Mouse (Mus musculus): Measurements from ENCODE around the gene Zfp648. TPM values are rescaled to one million over a fixed set of nuclear protein-coding genes. Genes with fewer than 3 reads are reported as not detected.

The Zfp648 gene
- total and polyA plus RNA-seq, 2 experiments from 2014 or later: not detected

- Histone ChIP-seq H3K9ac (replicated peaks; ENCODE audit: low read depth, low read length) (no peak overlapping the region), H3K4me3 (ENCODE audit: low read depth, low read length) (no peak overlapping the region), H3K4me2 (ENCODE audit: low read depth, low read length) (no peak overlapping the region), H3K9me3 (replicated peaks; ENCODE audit: control insufficient read depth, low read length) (no peaks in the 10 kb centered on the region), H3K27me3 (ENCODE audit: control insufficient read depth, insufficient read depth, low read length) (no peaks in the 10 kb centered on the region), H3K27ac (ENCODE audit: low read depth) (no peak overlapping the region), H3K4me1 (ENCODE audit: control insufficient read depth, insufficient read depth) (no peaks in the 10 kb centered on the region), H3K36me3 (replicated peaks; ENCODE audit: control insufficient read depth, insufficient read depth, low read length) (no peaks in the 10 kb centered on the region)
- DNase-seq (ENCODE audit: low spot score) (no peak), ATAC-seq (ENCODE audit: insufficient read depth, low read depth) (no peak)
- TF ChIP-seq EP300 (IDR thresholded peaks at IDR 0.05; ENCODE audit: low read depth) (no peak), CTCF (IDR thresholded peaks at IDR 0.05; ENCODE audit: low read depth) (no peak)
- 86% methylated on average over 3 of the region's 3 CpGs for WGBS
These were observed 19.6 kb downstream of the Zfp648 start for GRCm38 (mm10) chr1:154220566-154220965.

GRCm38 (mm10) chr1:154223807-154224207, 22.8 kb downstream of the Zfp648 start:
- H3K4me2 ChIP-seq (ENCODE audit: low read depth, low read length): no peak overlapping the region
- no peaks in the 10 kb centered on the region for H3K27me3 ChIP-seq (ENCODE audit: control insufficient read depth, insufficient read depth, low read length)
- no peaks in the 10 kb centered on the region for H3K9me3 ChIP-seq (replicated peaks; ENCODE audit: control insufficient read depth, low read length)
- H3K36me3 ChIP-seq (replicated peaks; ENCODE audit: control insufficient read depth, insufficient read depth, low read length): no peaks in the 10 kb centered on the region
- no peak overlapping the region for H3K4me3 ChIP-seq (ENCODE audit: low read depth, low read length)
- TF ChIP-seq CTCF (IDR thresholded peaks at IDR 0.05; ENCODE audit: low read depth) (no peak), EP300 (IDR thresholded peaks at IDR 0.05; ENCODE audit: low read depth) (no peak)
- H3K9ac ChIP-seq (replicated peaks; ENCODE audit: low read depth, low read length): no peak overlapping the region
- WGBS: 38% methylated on average over 1 of the region's 1 CpGs
- no peaks in the 10 kb centered on the region for H3K4me1 ChIP-seq (ENCODE audit: control insufficient read depth, insufficient read depth)
- H3K27ac ChIP-seq (ENCODE audit: low read depth): no peak overlapping the region
- ATAC-seq (ENCODE audit: insufficient read depth, low read depth): no peak
- no peak for DNase-seq (ENCODE audit: low spot score)

- 58% methylated on average over 4 of the region's 4 CpGs for WGBS
- Histone ChIP-seq H3K27ac (ENCODE audit: low read depth) (no peak overlapping the region), H3K9ac (replicated peaks; ENCODE audit: low read depth, low read length) (no peak overlapping the region), H3K4me3 (ENCODE audit: low read depth, low read length) (no peak overlapping the region), H3K4me2 (ENCODE audit: low read depth, low read length) (no peak overlapping the region), H3K9me3 (replicated peaks; ENCODE audit: control insufficient read depth, low read length) (no peaks in the 10 kb centered on the region), H3K4me1 (ENCODE audit: control insufficient read depth, insufficient read depth) (no peaks in the 10 kb centered on the region), H3K27me3 (ENCODE audit: control insufficient read depth, insufficient read depth, low read length) (no peaks in the 10 kb centered on the region), H3K36me3 (replicated peaks; ENCODE audit: control insufficient read depth, insufficient read depth, low read length) (no peaks in the 10 kb centered on the region)
- TF ChIP-seq CTCF (IDR thresholded peaks at IDR 0.05; ENCODE audit: low read depth) (no peak), EP300 (IDR thresholded peaks at IDR 0.05; ENCODE audit: low read depth) (no peak)
- DNase-seq (ENCODE audit: low spot score) (no peak), ATAC-seq (ENCODE audit: insufficient read depth, low read depth) (no peak)
These were observed 31.6 kb downstream of the Zfp648 start for GRCm38 (mm10) chr1:154232594-154232993.

GRCm38 (mm10) chr1:154233033-154233432, 32.0 kb downstream of the Zfp648 start:
- Histone ChIP-seq H3K4me2 (ENCODE audit: low read depth, low read length) (no peak overlapping the region), H3K27me3 (ENCODE audit: control insufficient read depth, insufficient read depth, low read length) (no peaks in the 10 kb centered on the region), H3K4me3 (ENCODE audit: low read depth, low read length) (no peak overlapping the region), H3K4me1 (ENCODE audit: control insufficient read depth, insufficient read depth) (no peaks in the 10 kb centered on the region), H3K9me3 (replicated peaks; ENCODE audit: control insufficient read depth, low read length) (no peaks in the 10 kb centered on the region), H3K9ac (replicated peaks; ENCODE audit: low read depth, low read length) (no peak overlapping the region), H3K27ac (ENCODE audit: low read depth) (no peak overlapping the region), H3K36me3 (replicated peaks; ENCODE audit: control insufficient read depth, insufficient read depth, low read length) (no peaks in the 10 kb centered on the region)
- no peak for ATAC-seq (ENCODE audit: insufficient read depth, low read depth)
- DNase-seq (ENCODE audit: low spot score): no peak
- 55% methylated on average over 6 of the region's 6 CpGs for WGBS
- no peak for TF ChIP-seq EP300 (IDR thresholded peaks at IDR 0.05; ENCODE audit: low read depth)
- TF ChIP-seq CTCF (IDR thresholded peaks at IDR 0.05; ENCODE audit: low read depth): no peak

- Histone ChIP-seq H3K36me3 (replicated peaks; ENCODE audit: control insufficient read depth, insufficient read depth, low read length) (no peaks in the 10 kb centered on the region), H3K27me3 (ENCODE audit: control insufficient read depth, insufficient read depth, low read length) (no peaks in the 10 kb centered on the region), H3K9me3 (replicated peaks; ENCODE audit: control insufficient read depth, low read length) (no peaks in the 10 kb centered on the region), H3K27ac (ENCODE audit: low read depth) (no peak overlapping the region), H3K4me1 (ENCODE audit: control insufficient read depth, insufficient read depth) (no peaks in the 10 kb centered on the region), H3K9ac (replicated peaks; ENCODE audit: low read depth, low read length) (no peak overlapping the region), H3K4me2 (ENCODE audit: low read depth, low read length) (no peak overlapping the region), H3K4me3 (ENCODE audit: low read depth, low read length) (no peak overlapping the region)
- no peak for DNase-seq (ENCODE audit: low spot score)
- 79% methylated on average over 9 of the region's 9 CpGs for WGBS
- no peak for TF ChIP-seq EP300 (IDR thresholded peaks at IDR 0.05; ENCODE audit: low read depth)
- TF ChIP-seq CTCF (IDR thresholded peaks at IDR 0.05; ENCODE audit: low read depth): no peak
- no peak for ATAC-seq (ENCODE audit: insufficient read depth, low read depth)
These were observed 33.8 kb downstream of the Zfp648 start for GRCm38 (mm10) chr1:154234814-154235213.

- Histone ChIP-seq H3K27ac (ENCODE audit: low read depth) (no peak overlapping the region), H3K4me1 (ENCODE audit: control insufficient read depth, insufficient read depth) (no peaks in the 10 kb centered on the region), H3K36me3 (replicated peaks; ENCODE audit: control insufficient read depth, insufficient read depth, low read length) (no peaks in the 10 kb centered on the region), H3K27me3 (ENCODE audit: control insufficient read depth, insufficient read depth, low read length) (no peaks in the 10 kb centered on the region), H3K9me3 (replicated peaks; ENCODE audit: control insufficient read depth, low read length) (no peaks in the 10 kb centered on the region), H3K4me2 (ENCODE audit: low read depth, low read length) (no peak overlapping the region), H3K4me3 (ENCODE audit: low read depth, low read length) (no peak overlapping the region), H3K9ac (replicated peaks; ENCODE audit: low read depth, low read length) (no peak overlapping the region)
- DNase-seq (ENCODE audit: low spot score): no peak
- TF ChIP-seq CTCF (IDR thresholded peaks at IDR 0.05; ENCODE audit: low read depth) (no peak; the same call in 1 of the 2 replicates), EP300 (IDR thresholded peaks at IDR 0.05; ENCODE audit: low read depth) (no peak)
- ATAC-seq (ENCODE audit: insufficient read depth, low read depth): no peak
These were observed 37.9 kb downstream of the Zfp648 start for GRCm38 (mm10) chr1:154238876-154239275.

Data from heart, postnatal 0 days (tissue).